Mouse (Mus musculus): ENCODE data around the gene Tns3. TPM values are rescaled to one million over a fixed set of nuclear protein-coding genes. Genes with fewer than 3 reads are reported as not detected.

The Tns3 gene
- polyA plus RNA-seq, 1 experiment: 57.4 TPM

DNA sequence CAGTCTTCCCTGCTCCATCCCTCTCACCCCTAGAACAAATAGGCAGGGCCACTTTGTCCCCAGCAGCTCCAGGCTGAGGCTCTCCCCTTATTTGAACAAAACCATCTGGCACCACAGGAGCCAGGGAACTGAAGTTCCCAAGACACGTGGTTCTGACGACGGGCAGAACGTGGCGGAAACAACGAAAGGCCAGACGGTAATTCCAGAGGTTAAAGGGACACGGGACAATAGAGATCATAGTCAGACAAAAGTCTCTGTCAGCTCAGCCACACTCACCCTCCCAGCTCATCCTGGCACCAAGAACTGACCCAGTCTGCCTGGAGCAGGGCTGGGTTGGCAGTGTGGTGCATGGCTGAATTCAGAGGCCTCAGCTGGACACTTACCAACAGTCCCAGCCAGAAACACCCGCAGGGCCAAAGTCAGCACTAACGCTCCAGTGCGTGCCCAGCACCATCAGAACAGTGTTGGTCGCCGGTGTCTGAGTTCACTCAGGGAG is 10.5 kb downstream of the Tns3 start:
- Histone ChIP-seq H3K4me3 (ENCODE audit: insufficient read depth, poor library complexity, severe bottlenecking) (no peak overlapping the region), H3K79me2 (ENCODE audit: control insufficient read depth, insufficient read depth) (peaks cover 100% of the 10 kb centered on the region), H3K36me3 (ENCODE audit: control insufficient read depth, insufficient read depth) (peaks cover 76% of the 10 kb centered on the region), H3ac (ENCODE audit: control insufficient read depth, insufficient read length, low read depth) (no peak overlapping the region), H3K79me3 (ENCODE audit: low read depth) (peaks cover 99% of the 10 kb centered on the region), H3K27me3 (ENCODE audit: control insufficient read depth, insufficient read depth, insufficient read length) (no peaks in the 10 kb centered on the region)
- no peak for TF ChIP-seq CEBPB (IDR thresholded peaks at IDR 0.05; ENCODE audit: low read depth)
- no peak for TF ChIP-seq CTCF (IDR thresholded peaks at IDR 0.05; ENCODE audit: control insufficient read depth, insufficient read depth, insufficient read length)
- no peak for TF ChIP-seq FOSL1 (IDR thresholded peaks at IDR 0.05; ENCODE audit: insufficient read depth, low read length, poor library complexity, severe bottlenecking)
- TF ChIP-seq MAX (IDR thresholded peaks at IDR 0.05): no peak
- TF ChIP-seq MYOG (IDR thresholded peaks at IDR 0.05; ENCODE audit: control insufficient read depth, extremely low read depth, insufficient read length): no peak
- TF ChIP-seq MYOD1 (IDR thresholded peaks at IDR 0.05; ENCODE audit: control insufficient read depth, insufficient read length, low read depth): no peak
- TF ChIP-seq USF1 (IDR thresholded peaks at IDR 0.05; ENCODE audit: low read depth): no peak

DNA sequence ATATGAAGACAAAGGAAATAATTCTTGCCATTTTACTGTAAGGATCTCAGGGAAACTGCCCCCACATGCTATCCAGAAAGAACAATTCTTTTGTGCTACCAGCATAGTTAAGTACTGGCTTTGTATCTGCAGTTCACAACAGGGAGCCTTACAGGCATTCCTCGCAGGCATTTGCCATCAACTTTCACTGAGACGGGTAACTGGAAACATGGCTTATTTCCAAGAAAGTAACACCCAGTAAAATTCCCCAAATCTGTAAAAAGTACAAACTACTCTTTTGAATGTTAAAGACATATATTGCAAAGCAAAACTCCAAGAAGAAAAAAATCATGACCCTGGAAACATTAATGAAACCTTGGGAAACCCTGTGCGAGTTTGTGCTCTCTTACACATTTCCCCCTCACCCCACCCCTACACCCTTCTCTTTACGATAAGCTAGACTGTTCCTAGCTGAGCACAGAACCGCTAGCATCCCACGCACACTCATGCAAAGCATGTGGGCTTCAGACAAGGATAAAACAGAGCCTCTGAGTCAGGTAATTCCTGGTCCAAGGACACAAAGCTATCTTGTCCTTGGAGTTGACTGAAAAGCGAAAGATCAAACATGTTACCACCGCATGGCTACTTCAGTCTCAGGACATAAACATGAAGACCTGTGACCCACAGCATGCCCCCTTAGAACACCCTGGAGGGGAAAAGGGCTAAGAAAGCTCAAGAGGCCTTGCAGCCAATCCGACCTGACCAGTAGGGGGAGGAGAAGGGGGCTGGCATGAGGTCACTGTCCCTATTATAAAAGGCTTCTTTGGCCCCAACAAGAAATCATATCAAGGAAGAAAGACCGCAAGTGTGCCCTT is 11.3 kb downstream of the Tns3 start:
- no peak for TF ChIP-seq CTCF (IDR thresholded peaks at IDR 0.05; ENCODE audit: control insufficient read depth, insufficient read depth, insufficient read length)
- TF ChIP-seq MYOD1 (IDR thresholded peaks at IDR 0.05; ENCODE audit: control insufficient read depth, insufficient read length, low read depth): no peak
- no peak for TF ChIP-seq MYOG (IDR thresholded peaks at IDR 0.05; ENCODE audit: control insufficient read depth, extremely low read depth, insufficient read length)
- no peak for TF ChIP-seq FOSL1 (IDR thresholded peaks at IDR 0.05; ENCODE audit: insufficient read depth, low read length, poor library complexity, severe bottlenecking)
- TF ChIP-seq CEBPB (IDR thresholded peaks at IDR 0.05; ENCODE audit: low read depth): no peak
- TF ChIP-seq USF1 (IDR thresholded peaks at IDR 0.05; ENCODE audit: low read depth): no peak
- TF ChIP-seq MAX (IDR thresholded peaks at IDR 0.05): no peak
- peaks cover 100% of the 10 kb centered on the region for H3K79me2 ChIP-seq (ENCODE audit: control insufficient read depth, insufficient read depth)

DNA sequence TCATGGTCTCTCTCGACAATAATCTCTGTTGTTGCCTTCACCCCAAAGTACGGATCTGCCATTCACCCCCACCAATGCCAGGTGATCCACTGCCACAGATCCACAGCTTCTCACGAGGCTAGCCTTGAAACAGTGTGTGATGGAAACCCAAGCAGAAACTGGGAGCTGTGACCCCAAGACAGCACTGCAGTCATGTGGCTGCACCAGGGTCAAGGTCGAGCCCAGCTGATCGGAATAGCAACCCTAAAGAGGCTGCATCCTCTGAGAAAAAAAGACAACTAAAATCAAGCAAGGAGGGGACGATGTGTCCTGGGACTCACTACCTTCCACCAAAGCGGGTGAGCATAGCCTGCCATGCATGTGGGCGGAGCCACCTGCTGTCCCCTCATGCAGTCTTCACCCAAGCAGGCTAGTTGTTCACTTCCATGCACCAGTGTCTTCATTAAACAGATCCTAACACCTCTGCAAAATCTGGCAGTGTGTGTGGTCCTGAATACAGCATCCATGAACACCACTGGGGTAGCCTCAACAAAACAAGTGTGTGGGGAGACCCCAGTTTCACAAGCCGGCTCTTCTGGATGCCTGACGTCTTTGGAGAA is 12.1 kb downstream of the Tns3 start:
- H3K27me3 ChIP-seq (ENCODE audit: control insufficient read depth, insufficient read depth, insufficient read length): no peaks in the 10 kb centered on the region
- no peak for TF ChIP-seq MYOG (IDR thresholded peaks at IDR 0.05; ENCODE audit: control insufficient read depth, extremely low read depth, insufficient read length)
- no peak for TF ChIP-seq MYOD1 (IDR thresholded peaks at IDR 0.05; ENCODE audit: control insufficient read depth, insufficient read length, low read depth)
- no peak for TF ChIP-seq FOSL1 (IDR thresholded peaks at IDR 0.05; ENCODE audit: insufficient read depth, low read length, poor library complexity, severe bottlenecking)
- no peak for TF ChIP-seq MAX (IDR thresholded peaks at IDR 0.05)
- no peak for TF ChIP-seq CTCF (IDR thresholded peaks at IDR 0.05; ENCODE audit: control insufficient read depth, insufficient read depth, insufficient read length)
- TF ChIP-seq CEBPB (IDR thresholded peaks at IDR 0.05; ENCODE audit: low read depth): no peak
- no peak for TF ChIP-seq USF1 (IDR thresholded peaks at IDR 0.05; ENCODE audit: low read depth)
- H3ac ChIP-seq (ENCODE audit: control insufficient read depth, insufficient read length, low read depth): no peak overlapping the region
- H3K79me2 ChIP-seq (ENCODE audit: control insufficient read depth, insufficient read depth): peaks cover 94% of the 10 kb centered on the region
- H3K36me3 ChIP-seq (ENCODE audit: control insufficient read depth, insufficient read depth): peaks cover 75% of the 10 kb centered on the region
- peaks cover 91% of the 10 kb centered on the region for H3K79me3 ChIP-seq (ENCODE audit: low read depth)
- no peak overlapping the region for H3K4me3 ChIP-seq (ENCODE audit: insufficient read depth, poor library complexity, severe bottlenecking)

More for the DNA sequence above, 11.3 kb downstream of the Tns3 start:
- H3K27me3 ChIP-seq (ENCODE audit: control insufficient read depth, insufficient read depth, insufficient read length): no peaks in the 10 kb centered on the region
- H3ac ChIP-seq (ENCODE audit: control insufficient read depth, insufficient read length, low read depth): no peak overlapping the region
- H3K36me3 ChIP-seq (ENCODE audit: control insufficient read depth, insufficient read depth): peaks cover 76% of the 10 kb centered on the region
- H3K4me3 ChIP-seq (ENCODE audit: insufficient read depth, poor library complexity, severe bottlenecking): no peak overlapping the region
- peaks cover 99% of the 10 kb centered on the region for H3K79me3 ChIP-seq (ENCODE audit: low read depth)

DNA sequence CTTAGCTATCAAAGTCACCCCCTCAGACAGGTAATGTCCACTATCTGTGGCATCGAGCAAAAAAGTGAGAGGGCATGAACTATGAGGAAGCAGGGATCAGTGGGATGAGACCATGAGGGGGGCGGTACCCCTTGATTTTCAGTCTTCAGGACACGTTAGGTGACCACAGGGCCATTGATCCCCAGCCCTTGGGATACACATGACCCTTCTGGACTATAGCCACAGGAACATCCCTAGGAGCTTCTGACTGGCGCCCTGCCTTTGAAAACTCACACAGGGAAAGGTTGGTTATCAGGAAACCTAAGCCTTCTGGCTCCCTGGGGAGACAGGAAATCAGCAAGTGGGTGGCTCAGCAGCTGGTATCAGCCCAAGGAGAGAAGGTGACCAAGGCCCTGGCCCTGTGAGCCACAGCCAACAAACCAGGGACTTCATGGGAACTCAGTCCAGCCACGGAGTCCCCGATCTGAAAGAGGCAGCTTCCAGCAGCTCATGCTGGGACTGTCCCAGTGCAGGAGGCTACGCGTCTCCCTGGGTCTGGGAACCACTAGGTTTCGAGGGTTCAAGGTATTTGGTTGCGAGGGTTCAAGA is 12.8 kb downstream of the Tns3 start:
- Histone ChIP-seq H3ac (ENCODE audit: control insufficient read depth, insufficient read length, low read depth) (no peak overlapping the region), H3K79me3 (ENCODE audit: low read depth) (peaks cover 85% of the 10 kb centered on the region), H3K27me3 (ENCODE audit: control insufficient read depth, insufficient read depth, insufficient read length) (no peaks in the 10 kb centered on the region), H3K4me3 (ENCODE audit: insufficient read depth, poor library complexity, severe bottlenecking) (no peak overlapping the region), H3K36me3 (ENCODE audit: control insufficient read depth, insufficient read depth) (peaks cover 75% of the 10 kb centered on the region), H3K79me2 (ENCODE audit: control insufficient read depth, insufficient read depth) (peaks cover 87% of the 10 kb centered on the region)
- TF ChIP-seq MAX (IDR thresholded peaks at IDR 0.05) (no peak), CTCF (IDR thresholded peaks at IDR 0.05; ENCODE audit: control insufficient read depth, insufficient read depth, insufficient read length) (no peak), USF1 (IDR thresholded peaks at IDR 0.05; ENCODE audit: low read depth) (no peak), MYOD1 (IDR thresholded peaks at IDR 0.05; ENCODE audit: control insufficient read depth, insufficient read length, low read depth) (no peak), MYOG (IDR thresholded peaks at IDR 0.05; ENCODE audit: control insufficient read depth, extremely low read depth, insufficient read length) (no peak), CEBPB (IDR thresholded peaks at IDR 0.05; ENCODE audit: low read depth) (no peak), FOSL1 (IDR thresholded peaks at IDR 0.05; ENCODE audit: insufficient read depth, low read length, poor library complexity, severe bottlenecking) (no peak)

DNA sequence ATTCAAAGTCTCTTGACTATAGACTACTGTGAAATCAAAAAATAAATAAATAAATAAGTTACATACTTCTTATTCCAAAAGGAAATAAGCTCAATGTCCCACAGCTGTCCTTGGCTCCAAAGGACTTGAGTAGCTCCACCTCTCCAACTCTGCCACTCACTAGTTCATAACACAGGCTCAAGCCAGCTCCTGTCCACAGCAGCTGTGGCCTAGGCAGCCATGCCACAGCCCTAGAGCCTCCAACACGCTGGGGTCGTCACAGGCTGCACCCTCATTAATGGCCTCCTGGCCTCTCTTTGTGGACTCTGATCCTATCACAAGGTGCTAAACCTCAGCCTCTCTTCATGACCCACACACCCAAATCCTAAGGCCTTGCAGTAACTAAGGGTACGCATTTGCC is 18.7 kb downstream of the Tns3 start:
- no peak overlapping the region for H3ac ChIP-seq (ENCODE audit: control insufficient read depth, insufficient read length, low read depth)
- peaks cover 26% of the 10 kb centered on the region for H3K79me3 ChIP-seq (ENCODE audit: low read depth)
- TF ChIP-seq CTCF (IDR thresholded peaks at IDR 0.05; ENCODE audit: control insufficient read depth, insufficient read depth, insufficient read length) (no peak), MYOD1 (IDR thresholded peaks at IDR 0.05; ENCODE audit: control insufficient read depth, insufficient read length, low read depth) (no peak), MYOG (IDR thresholded peaks at IDR 0.05; ENCODE audit: control insufficient read depth, extremely low read depth, insufficient read length) (no peak), MAX (IDR thresholded peaks at IDR 0.05) (no peak), CEBPB (IDR thresholded peaks at IDR 0.05; ENCODE audit: low read depth) (no peak), FOSL1 (IDR thresholded peaks at IDR 0.05; ENCODE audit: insufficient read depth, low read length, poor library complexity, severe bottlenecking) (no peak), USF1 (IDR thresholded peaks at IDR 0.05; ENCODE audit: low read depth) (no peak)
- H3K36me3 ChIP-seq (ENCODE audit: control insufficient read depth, insufficient read depth): peaks cover 36% of the 10 kb centered on the region
- no peak overlapping the region for H3K4me3 ChIP-seq (ENCODE audit: insufficient read depth, poor library complexity, severe bottlenecking)
- peaks cover 28% of the 10 kb centered on the region for H3K79me2 ChIP-seq (ENCODE audit: control insufficient read depth, insufficient read depth)
- H3K27me3 ChIP-seq (ENCODE audit: control insufficient read depth, insufficient read depth, insufficient read length): no peaks in the 10 kb centered on the region

Measured in C2C12 (cell line).